In genomic region chr5:53605450-53605849, GRCm38 (mm10) we compare ENCODE assay signal across 27 mouse cellular contexts.
DNase-seq lines count a peak whose midpoint lies in the region; ATAC-seq and TF ChIP-seq lines count a peak whose summit lies in the region.
"Had no signal": no experiment of that assay in that cellular context is flagged by ENCODE, and none has a peak within 500 bp of the region (broad histone marks: within the 10 kb centered on the region; RNA-seq: fewer than 3 reads in every experiment).

No protein-coding gene starts in this region.

- no peak overlapping the region for H3ac ChIP-seq in myocyte (ENCODE audit: control insufficient read depth, insufficient read length)

- H3K9ac ChIP-seq in liver, postnatal 0 days (replicated peaks), result no peak overlapping the region
- H3K9ac ChIP-seq: forebrain, postnatal 0 days; heart, embryonic 12.5 days; limb, embryonic 15.5 days; neural tube, embryonic 13.5 days had no signal

- H3K4me3 ChIP-seq in liver, postnatal 0 days (ENCODE audit: low read depth, low read length), result no peak overlapping the region
- H3K4me3 ChIP-seq in myocyte, result no peak overlapping the region
- H3K4me3 ChIP-seq: forebrain, embryonic 10.5 days; heart, embryonic 12.5 days; hindbrain, embryonic 10.5 days; limb, embryonic 15.5 days; megakaryocyte, embryonic 14.5 days; neural tube, embryonic 13.5 days had no signal

- H3K4me2 ChIP-seq in liver, postnatal 0 days (ENCODE audit: low read depth, low read length), result no peak overlapping the region
- peak overlapping the region; percentile 33 for H3K4me2 ChIP-seq in myocyte (ENCODE audit: low read depth)
- H3K4me2 ChIP-seq: heart, embryonic 12.5 days; limb, embryonic 15.5 days; neural tube, embryonic 13.5 days had no signal

- no peak for TF ChIP-seq POLR2A in myocyte (IDR thresholded peaks at IDR 0.05; ENCODE audit: insufficient read length, low read depth)

- DNase-seq in liver (peak; percentile 10), MEL-GATA-1-ER (ENCODE audit: extremely low read depth, low read depth) (peak; percentile 42)
- no peak for DNase-seq in liver, postnatal 0 days
- no peak for DNase-seq in spleen, postnatal 14 days (ENCODE audit: low spot score in 2 of 2)
- no peak for DNase-seq in layer of hippocampus, adult 9-10 months (ENCODE audit: low spot score)
- no peak for DNase-seq in kidney, adult 8-10 months
- DNase-seq: cerebellum, adult 9-10 months; forebrain, postnatal 0 days; gastrocnemius, postnatal 14 days; heart, adult 18-20 months; heart, postnatal 10 days; kidney, adult 11 months; left cerebral cortex, postnatal 4 days; lung, adult 2 months; lung, postnatal 14 days; midbrain, embryonic 14.5 days; retina, postnatal 1 day had no signal

- H3K9me3 ChIP-seq in liver, postnatal 0 days (ENCODE audit: low read length), result no peaks in the 10 kb centered on the region
- H3K9me3 ChIP-seq: forebrain, embryonic 10.5 days; heart, embryonic 12.5 days; hindbrain, embryonic 10.5 days; limb, embryonic 15.5 days; megakaryocyte, embryonic 14.5 days; neural tube, embryonic 13.5 days had no signal

- no peak for TF ChIP-seq EP300 in liver, postnatal 0 days (IDR thresholded peaks at IDR 0.05; ENCODE audit: low read depth)

- H3K79me2 ChIP-seq in myocyte (ENCODE audit: control insufficient read depth, insufficient read depth), result peaks cover 100% of the 10 kb centered on the region

- no peaks in the 10 kb centered on the region for H3K27me3 ChIP-seq in liver, postnatal 0 days (ENCODE audit: insufficient read depth, low read length)
- no peaks in the 10 kb centered on the region for H3K27me3 ChIP-seq in myocyte (ENCODE audit: control insufficient read depth, insufficient read depth, insufficient read length)
- H3K27me3 ChIP-seq: CH12.LX; heart, embryonic 12.5 days; limb, embryonic 15.5 days; megakaryocyte, embryonic 14.5 days; neural tube, embryonic 13.5 days had no signal

- H3K4me1 ChIP-seq in liver, postnatal 0 days (ENCODE audit: insufficient read depth), result 0 out of 2 replicates have a peak, but pooled peaks cover 3% of the 10 kb centered on the region

- no peak for TF ChIP-seq CTCF in liver, postnatal 0 days (IDR thresholded peaks at IDR 0.05; ENCODE audit: low read depth)

- no peak overlapping the region for H3K27ac ChIP-seq in liver, postnatal 0 days (ENCODE audit: low read depth)
- H3K27ac ChIP-seq: forebrain, embryonic 10.5 days; hindbrain, embryonic 10.5 days; kidney, postnatal 0 days; limb, embryonic 15.5 days; neural tube, embryonic 13.5 days had no signal

- no peaks in the 10 kb centered on the region for H3K36me3 ChIP-seq in liver, postnatal 0 days (replicated peaks; ENCODE audit: insufficient read depth, low read length)
- no peaks in the 10 kb centered on the region for H3K36me3 ChIP-seq in myocyte (ENCODE audit: control insufficient read depth, insufficient read depth)
- H3K36me3 ChIP-seq: heart, embryonic 12.5 days; hindbrain, embryonic 10.5 days; limb, embryonic 15.5 days; neural tube, embryonic 13.5 days had no signal

- no peak for ATAC-seq in liver, postnatal 0 days
- peak; percentile 41 for ATAC-seq in inflammation-experienced regulatory T-cells, adult 6 months
- ATAC-seq: forebrain, postnatal 0 days had no signal

- WGBS in liver, postnatal 0 days (ENCODE audit: insufficient replicate concordance), result 50% methylated on average over 4 of the region's 4 CpGs

TF ChIP-seq in myocyte, 11 proteins besides CTCF, POLR2A, EP300 and RAD21:
- peak; percentile 45 for TF ChIP-seq TCF12 (IDR thresholded peaks at IDR 0.05; ENCODE audit: insufficient read depth, poor library complexity, severe bottlenecking)
- TF ChIP-seq MYOD1 (IDR thresholded peaks at IDR 0.05; ENCODE audit: control insufficient read depth in 1 of 3, insufficient read length in 2 of 3, low read depth in 2 of 3), result peak; percentile 3 to 74 (median 50)
- TF ChIP-seq MYOG (IDR thresholded peaks at IDR 0.05; ENCODE audit: control insufficient read depth in 1 of 3, insufficient read depth in 1 of 3, insufficient read length in 2 of 3, low read depth in 2 of 3), result peak in 2 of 3 experiments; percentile 60 to 75
- no peak for TF ChIP-seq TCF3 (IDR thresholded peaks at IDR 0.05; ENCODE audit: insufficient read length, low read depth)
- no peak for TF ChIP-seq USF1 (IDR thresholded peaks at IDR 0.05; ENCODE audit: low read depth)
- TF ChIP-seq MAX (IDR thresholded peaks at IDR 0.05; ENCODE audit: low read depth), result no peak
- no peak for TF ChIP-seq REST (IDR thresholded peaks at IDR 0.05; ENCODE audit: insufficient read depth, insufficient read length)
- no peak for TF ChIP-seq E2F4 (IDR thresholded peaks at IDR 0.05; ENCODE audit: insufficient read depth)
- TF ChIP-seq SRF (IDR thresholded peaks at IDR 0.05; ENCODE audit: control insufficient read depth, insufficient read length, low read depth), result no peak
- TF ChIP-seq POLR2AphosphoS2 (IDR thresholded peaks at IDR 0.05; ENCODE audit: insufficient read length, low read depth), result no peak
- TF ChIP-seq CEBPB (IDR thresholded peaks at IDR 0.05; ENCODE audit: insufficient read depth, poor library complexity, severe bottlenecking), result no peak

Comparison
In these comparisons a context has a peak if more than half of its experiments do, and no peak if none do; other contexts are left out.
1. DNase-seq: peak in liver (single experiment) and MEL-GATA-1-ER (single experiment); none in liver, postnatal 0 days (single experiment), spleen, postnatal 14 days (0 of 2), layer of hippocampus, adult 9-10 months (single experiment) and kidney, adult 8-10 months (0 of 2).